Mouse (Mus musculus): ENCODE results near the gene Homez.

Homez gene

DNA sequence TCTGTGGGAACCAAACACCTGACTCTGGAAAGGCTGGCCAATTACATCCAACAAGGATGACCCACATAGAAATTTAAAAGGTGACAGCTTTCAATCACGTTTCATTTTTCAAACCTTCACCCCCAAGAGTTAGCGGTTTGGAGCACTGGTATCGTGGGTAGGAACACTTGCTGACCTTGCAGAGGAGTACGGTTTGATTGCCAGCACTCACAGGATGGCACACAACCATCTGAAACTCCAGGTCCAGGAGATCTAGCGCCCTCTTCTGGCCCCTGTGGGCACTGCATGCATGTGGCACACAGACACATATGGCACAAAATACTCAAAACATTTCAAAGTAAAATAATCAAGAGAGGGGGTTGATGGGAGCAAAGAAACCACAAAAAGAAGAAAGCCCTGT is 3.8 kb downstream of the Homez start:
- DNase-seq, result no peak

DNA sequence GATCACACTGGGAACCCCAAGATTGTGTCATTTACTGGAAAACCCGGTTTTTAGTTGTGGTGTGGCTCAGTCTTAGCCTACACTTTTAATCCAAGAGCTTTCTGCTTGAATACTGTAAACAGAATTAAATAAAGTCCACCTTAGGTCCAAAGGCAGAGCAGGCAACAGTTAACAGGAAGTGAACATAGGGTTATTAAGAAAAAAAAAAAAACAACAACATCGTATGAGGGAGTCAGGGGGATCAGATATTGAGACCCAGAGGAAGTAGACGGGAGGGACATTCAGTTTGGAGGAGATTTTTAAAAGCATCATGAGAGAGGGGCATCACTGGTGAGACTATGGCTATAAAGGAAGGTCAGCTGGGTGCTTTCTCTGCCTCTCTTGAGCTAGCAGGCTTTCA is 4.5 kb downstream of the Homez start:
- DNase-seq, result no peak

DNA sequence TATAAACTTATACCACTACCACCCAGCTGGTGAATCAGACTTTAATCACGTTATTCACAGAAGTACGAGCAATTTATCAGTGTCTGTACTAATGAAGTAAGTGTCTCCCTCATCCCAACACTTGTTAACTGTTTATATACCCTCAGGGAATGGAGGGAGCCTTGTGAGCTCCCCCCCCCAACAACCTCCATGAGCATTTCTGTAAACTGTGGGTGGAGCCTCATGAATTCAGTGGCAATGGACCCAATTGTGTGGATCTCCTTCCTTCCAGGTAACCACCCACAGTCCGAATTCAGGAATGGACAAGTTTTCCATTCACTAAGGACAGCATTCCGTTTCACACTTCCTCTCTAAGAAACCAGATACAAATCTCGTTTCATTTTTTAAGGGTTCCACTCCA is 5.1 kb downstream of the Homez start:
- DNase-seq, result no peak

DNA sequence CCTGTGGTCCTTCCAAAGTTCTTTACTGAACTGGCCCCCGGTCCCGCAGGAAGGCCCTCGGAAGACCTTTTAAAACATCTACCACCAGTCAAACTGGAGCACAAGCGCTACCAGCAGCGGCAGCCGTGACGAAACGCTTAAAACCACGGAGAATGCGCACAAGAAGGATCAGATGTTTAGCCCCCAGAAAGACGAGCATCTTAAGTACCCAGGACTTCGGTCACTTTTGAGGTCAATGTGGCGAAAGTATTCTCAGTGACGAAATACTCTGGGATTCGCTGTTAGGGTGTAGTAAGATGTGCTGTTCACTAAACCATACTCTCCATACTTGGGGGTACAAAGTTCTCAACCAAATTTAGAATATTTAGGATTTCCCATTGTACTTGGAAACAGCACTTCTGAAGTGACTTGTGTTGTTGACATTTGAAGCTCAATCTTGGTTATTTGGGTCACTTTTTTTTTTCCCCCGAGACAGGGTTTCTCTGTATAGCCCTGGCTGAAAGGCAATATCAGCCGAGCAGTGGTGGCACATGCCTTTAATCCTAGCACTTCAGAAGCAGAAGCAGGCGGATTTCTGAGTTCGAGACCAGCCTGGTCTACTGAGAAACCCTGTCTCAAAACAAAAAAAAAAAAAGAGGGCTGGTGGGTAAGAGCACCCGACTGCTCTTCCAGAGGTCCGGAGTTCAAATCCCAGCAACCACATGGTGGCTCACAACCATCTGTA is 6.3 kb downstream of the Homez start:
- no peak for DNase-seq

DNA sequence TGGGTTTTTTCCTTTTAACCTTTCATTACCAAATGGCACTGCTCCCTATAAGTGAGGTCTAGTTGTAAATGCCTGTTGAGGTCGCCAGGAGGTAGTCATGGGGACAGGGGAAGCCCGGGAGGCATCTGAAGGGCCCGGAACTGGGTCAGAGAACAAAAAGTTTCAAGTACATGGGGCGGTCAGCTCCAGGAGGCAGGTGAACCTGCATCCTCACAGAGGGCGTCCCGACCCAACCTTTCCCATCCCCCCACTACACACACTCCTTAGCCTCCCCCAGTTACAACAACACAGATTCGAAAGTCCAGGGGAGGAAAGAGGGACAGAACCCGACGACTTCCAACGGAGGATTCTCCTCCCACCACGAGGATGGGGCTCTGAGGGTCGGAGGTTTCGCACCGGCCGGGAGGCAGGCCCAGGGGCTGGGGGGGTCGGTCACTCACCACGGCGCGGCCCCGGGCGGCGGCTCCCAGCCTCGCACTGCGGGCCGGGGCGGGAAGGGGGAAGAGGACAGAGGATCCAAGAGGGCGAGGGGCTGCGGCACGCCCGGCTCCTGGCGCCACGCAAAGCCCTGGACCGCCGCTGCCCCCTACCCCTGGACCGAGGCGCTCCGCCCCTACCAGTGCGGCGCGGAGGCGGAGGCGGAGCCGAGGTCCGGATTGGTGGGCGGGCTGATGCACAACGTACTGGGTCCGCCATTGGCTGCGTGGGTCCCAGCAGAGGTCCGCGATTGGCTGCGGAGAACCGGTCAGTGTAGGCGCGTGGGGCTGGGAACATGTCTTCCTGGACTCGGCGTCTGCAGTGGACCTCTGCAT is 7.1 kb downstream of the Homez start:
- peak; percentile 92 for DNase-seq

DNA sequence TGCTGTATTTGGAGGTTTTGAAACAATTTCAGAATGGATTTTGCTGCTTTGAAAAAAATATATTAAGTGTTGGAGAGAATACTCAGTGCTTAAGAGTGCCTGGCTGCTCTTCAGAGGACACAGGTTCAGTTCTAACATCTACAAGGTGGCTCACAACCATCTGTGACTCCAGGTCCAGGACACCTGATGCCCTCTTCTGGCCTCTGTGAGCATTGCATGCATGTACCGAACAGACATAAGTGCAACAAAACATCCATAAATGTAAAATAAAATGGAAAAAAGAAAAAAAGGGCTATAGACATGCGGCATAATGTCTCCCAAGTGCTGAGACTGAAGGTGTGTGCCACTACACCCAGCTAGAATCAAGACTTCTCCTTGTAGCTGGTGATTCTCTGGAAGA is 10.2 kb downstream of the Homez start:
- DNase-seq, result peak; percentile 72

DNA sequence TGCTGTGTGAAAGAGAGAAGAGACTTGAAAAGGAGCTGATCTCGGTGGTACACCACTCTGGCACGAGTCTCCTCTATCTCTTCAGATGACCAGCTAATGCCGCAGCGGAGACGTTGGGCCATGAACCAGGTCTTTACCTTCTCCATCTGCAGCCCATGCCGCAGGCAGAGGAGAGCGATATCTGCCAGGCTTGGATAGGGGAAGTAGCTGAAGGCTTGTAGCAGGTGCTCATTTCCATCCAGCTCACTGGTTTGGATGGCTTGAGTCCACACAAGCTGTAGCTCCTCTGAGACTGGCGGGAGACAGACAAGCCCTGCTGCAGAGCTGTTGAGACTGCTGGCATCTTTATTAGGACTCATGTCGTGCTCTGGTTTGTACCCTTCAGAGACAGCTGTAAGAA is 12.9 kb downstream of the Homez start:
- DNase-seq, result no peak

DNA sequence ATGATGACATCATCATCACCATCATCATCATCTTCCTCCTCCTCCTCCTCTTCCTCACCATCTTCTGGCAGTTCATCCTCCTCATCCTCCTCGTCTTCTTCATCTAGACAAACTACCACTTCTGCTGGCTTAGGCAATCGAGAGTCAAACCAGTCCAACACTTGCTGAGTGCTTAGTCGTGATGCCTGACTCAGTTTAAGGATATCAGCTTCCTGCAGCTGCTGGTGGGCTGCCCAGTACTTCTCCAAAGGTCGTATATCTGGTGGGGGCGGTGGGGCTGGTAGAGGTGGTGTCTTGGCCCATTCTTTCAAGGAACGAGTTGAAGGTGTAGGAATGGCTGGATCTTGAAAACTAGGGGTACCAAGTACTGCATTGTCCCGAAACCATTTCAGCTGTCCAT is 14.1 kb downstream of the Homez start:
- DNase-seq, result no peak

DNA sequence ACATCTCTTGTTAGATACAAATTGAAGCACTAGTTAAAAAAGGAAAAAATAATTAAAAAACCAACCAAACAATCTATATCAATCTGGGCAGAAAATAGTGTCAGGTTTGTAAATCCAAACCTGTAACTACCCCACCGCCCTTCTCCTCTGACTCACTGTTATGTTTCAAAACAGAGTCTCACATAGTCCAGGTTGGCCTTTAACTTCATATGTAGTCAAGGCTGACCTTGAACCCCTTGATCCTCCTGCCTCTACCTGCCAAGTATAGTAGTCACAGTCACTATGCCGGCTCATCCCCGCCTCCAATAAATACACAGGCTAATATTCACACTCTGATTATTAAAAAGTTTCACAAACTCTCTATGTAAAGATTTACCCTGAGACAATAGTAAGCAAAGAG is 15.0 kb downstream of the Homez start:
- DNase-seq, result no peak

DNA sequence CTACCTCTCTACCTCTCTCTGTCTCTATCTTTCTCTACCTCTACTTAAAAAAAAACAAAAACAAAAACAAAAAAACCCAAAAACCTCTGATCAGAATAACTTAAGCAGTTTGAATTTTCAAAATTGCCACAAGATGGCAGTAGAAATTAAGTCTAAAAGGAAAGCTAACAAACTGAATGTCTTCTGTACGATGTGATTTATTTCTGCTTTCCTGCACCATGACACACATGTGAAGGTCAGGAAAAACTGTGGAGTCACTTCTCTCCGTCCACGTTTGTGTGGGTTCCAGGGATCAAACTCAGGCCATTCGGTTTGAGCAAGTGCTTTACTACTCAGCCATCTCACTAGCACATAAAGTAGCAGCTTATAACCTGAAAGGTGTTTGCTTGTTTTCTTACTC is 27.3 kb downstream of the Homez start:
- DNase-seq, result no peak

DNA sequence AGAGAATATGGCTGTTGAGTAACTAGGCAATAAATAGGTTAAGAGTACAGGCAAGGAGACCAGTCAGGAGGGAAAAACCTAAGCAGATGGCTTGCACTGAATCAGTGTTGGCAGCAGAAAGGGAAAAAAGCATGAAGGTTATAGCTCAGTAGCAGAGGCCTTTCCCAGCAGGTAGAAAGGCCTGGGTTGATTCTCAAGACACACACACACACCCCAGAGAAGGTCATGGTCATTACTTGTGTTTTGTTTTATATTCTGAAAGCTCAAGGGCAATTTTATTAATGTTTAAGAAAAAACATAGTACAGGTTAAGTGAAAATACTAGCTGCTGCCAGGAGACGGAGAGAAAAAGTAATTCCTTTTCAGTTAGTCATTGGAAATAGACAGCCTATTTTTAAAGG is 47.0 kb downstream of the Homez start:
- DNase-seq, result no peak

DNA sequence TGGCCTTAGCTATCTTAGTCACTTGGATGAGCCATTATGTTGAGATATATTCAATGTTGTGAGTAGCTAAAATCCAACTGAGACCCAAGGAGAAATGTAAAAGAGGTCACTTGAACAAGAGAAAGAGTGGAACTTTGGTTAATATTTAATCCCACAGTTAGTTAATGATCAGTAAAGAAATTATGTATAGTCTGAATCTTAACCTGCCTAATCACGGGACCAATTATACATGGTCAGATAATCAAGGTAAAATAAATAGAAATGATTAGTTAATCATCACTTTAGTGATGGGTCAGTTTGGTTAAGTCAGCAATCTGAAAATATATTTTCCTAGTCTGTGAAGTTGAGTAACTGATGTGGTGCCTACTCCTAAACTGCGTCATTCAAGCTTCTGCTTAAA is 48.5 kb downstream of the Homez start:
- DNase-seq, result no peak

DNA sequence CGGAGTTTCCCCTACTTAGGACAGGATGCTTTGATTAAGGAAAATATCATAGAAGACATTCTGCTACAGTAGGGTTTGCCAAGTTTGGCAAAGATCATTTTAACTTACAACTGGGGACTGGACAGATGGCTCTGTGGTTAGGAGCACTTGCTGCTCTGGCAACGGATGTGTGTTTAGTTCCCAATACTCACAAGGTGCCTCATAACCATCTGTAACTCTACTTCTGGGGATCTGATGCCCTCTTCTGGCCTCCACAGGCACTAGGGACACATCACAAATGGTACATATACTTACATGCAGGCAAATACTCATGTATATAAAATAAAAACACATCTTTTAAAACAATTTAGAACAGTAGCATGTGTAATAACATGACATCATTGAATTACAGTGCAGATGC is 53.0 kb downstream of the Homez start:
- no peak for DNase-seq

DNA sequence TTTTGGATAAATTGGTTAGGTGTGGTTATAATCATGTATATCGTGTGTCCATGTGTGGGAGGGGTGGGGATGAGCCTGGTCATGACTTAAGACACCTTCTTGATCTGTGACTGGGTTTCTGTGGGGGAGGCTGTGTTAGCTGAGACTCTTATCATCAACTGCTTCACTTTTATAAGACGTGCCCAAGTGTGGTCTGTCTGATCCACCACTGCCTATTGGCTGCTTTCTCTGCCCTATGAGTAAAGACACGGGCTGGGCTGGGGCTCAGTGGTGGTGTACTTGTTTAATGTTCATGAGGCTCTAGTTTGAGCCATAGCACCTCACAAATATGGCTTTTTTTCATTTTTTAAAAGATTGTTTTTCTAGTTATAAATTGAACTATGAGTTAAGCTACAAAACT is 55.0 kb downstream of the Homez start:
- no peak for DNase-seq

DNA sequence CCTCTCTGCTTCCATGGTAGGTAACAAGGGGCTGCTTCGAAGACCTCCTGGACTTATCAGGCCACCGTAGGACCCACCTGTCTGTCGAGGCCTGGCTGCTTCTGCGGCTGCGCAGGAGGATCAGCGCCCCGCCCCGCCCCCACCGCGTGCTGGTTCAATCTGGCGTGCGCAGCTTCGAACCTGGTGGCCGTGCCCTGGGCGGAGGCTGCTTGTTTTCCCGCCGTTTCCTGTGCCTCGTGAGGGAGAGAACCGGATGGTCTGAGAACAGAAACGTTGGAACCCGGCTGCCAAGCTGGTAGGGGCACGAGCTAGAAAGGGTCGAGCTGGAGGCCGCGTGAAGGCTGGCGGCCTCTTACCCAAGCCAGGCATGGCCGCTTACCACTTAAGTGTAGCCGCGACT is 56.8 kb downstream of the Homez start, which contains the start of gene Rnf212b:
TSS of gene Rnf212b (plus strand) at position 151 of the 400 bp plus-strand sequence.
- no peak for DNase-seq

DNA sequence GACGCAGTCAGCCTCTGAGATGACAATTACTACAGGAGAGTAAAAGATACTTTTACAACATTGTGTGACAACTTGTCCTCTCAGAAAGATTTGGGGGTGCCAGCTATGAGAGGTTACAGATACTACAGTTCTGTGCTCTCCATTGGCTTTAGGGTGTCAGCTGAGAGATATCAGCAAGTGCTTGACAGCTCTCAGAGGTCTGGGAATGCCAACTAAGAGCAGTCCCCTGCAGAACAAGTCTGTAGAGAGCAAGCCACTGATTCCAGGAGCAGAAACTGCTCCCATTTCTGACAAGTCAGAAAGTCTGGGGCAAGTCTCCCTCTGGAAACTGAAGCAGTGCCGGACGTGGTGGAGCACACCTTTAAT is 61.1 kb downstream of the Homez start:
- DNase-seq, result no peak

DNA sequence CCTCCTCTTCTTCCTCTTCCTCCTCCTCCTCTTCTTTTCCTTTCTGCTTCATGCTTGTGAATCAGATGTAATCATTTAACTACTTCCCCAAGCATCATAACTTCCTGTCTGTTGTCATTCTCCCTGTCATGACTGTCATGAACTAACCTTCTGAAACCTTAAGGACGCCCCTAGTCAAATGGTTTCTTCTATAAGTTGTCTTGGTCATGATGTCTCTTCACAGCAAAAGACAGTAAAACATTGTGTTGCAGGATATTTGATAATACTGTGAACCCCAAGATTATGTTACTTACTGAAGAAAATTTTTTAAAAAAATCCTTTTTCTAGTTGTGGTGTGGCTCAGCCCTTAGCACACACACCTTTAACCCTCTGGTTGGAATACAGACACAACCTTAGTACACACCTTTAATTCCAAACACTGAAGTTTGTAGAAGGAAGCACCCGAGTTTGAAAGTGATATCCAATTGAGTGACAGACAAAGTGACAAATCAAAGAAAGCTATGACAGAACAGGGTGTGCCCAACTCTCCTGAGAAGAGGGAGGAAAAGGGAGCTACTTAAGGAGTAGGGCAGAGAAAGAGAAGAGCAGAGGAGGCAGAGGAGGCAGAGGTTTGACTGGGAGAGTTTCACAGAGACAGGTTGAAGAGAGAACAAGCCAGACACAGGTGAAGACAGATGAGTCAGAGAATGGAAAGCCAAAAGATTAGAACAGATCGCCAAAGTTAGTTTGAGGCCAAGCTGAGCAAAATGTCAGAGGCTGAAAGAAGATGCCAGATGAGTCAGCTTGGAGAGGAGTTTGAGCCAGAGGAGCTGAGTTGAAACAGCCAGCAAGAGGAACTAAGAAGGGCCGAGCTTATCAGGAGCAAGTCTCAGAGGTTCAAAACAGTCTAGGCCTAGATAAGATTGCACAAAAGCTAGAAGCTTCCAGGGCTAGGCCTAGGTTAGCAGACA is 61.8 kb downstream of the Homez start:
- DNase-seq, result no peak

DNA sequence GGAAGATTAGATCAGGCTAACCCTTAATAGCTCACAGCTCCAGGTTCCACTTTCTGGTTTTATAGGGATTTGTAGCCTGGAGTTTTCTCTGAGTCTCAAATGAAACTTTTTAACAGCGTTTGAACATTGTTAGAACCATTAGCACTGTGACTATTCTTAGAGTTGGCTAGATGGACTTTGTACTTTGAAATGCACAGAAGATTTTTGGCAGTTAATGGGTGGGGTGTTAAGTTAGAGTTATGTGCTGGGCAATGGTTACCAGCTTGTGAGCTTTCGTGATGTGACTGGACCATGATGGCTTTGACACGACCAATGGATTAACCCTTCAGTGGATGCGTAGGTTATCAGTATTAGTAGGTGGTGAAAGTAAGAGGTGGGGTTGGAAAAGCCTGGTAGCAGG is 64.6 kb downstream of the Homez start:
- no peak for DNase-seq
